In genomic region chr2:122611654-122611973, GRCm38 (mm10) we compare ENCODE assay signal across 8 mouse cellular contexts. TPM values are rescaled to one million over a fixed set of nuclear protein-coding genes. Genes with fewer than 3 reads are reported as not detected.
DNase-seq lines count a peak whose midpoint lies in the region; ATAC-seq and TF ChIP-seq lines count a peak whose summit lies in the region.

No protein-coding gene starts in this region.

- in situ Hi-C loops in CH12.LX (cut with MboI; ENCODE audit: low pct_ligation_motif_present, low pct_unique_long_range_greater_than_20kb, low sequenced_read_pairs): loop anchor here (25.0 kb wide), 1 partner anchor 224 kb away; no protein-coding TSS in a partner anchor

- H3K4me3 ChIP-seq in cerebellum, adult 2 months (replicated peaks; ENCODE audit: insufficient read depth, low read depth, low read length): peak overlapping the region; percentile 73
- H3K4me3 ChIP-seq in CH12.LX (replicated peaks in 1 of 3; ENCODE audit: low read depth in 2 of 3, low read length in 2 of 3, poor library complexity in 1 of 3): peak overlapping the region; percentile 26 to 76 (median 42)
- no peak overlapping the region; the same call in 1 of the 2 replicates for H3K4me3 ChIP-seq in hindbrain, embryonic 11.5 days (ENCODE audit: low read depth, low read length)

- peak overlapping the region; percentile 67 for H3K4me2 ChIP-seq in CH12.LX (ENCODE audit: insufficient read depth, low read depth, poor library complexity, severe bottlenecking)
- H3K4me2 ChIP-seq in hindbrain, embryonic 11.5 days (replicated peaks; ENCODE audit: low read depth, low read length): peak overlapping the region; percentile 87

- H3K4me1 ChIP-seq in cerebellum, adult 2 months (ENCODE audit: control insufficient read depth, insufficient read depth, low read length): no peaks in the 10 kb centered on the region
- H3K4me1 ChIP-seq in CH12.LX (ENCODE audit: control insufficient read depth in 1 of 2, insufficient read depth in 2 of 2): peaks cover 0 to 15% of the 10 kb centered on the region in 2 experiments; a peak in 2 of 4 replicates
- H3K4me1 ChIP-seq in hindbrain, embryonic 11.5 days (replicated peaks; ENCODE audit: control insufficient read depth, insufficient read depth, low read length): no peaks in the 10 kb centered on the region

- no peaks in the 10 kb centered on the region for H3K27me3 ChIP-seq in cerebellum, adult 2 months (ENCODE audit: control insufficient read depth, insufficient read depth, low read length)
- H3K27me3 ChIP-seq in CH12.LX (replicated peaks): peaks cover 7% of the 10 kb centered on the region
- no peaks in the 10 kb centered on the region for H3K27me3 ChIP-seq in hindbrain, embryonic 11.5 days (ENCODE audit: control insufficient read depth, insufficient read depth, low read length)

- no peak for TF ChIP-seq EP300 in CH12.LX (IDR thresholded peaks at IDR 0.05; ENCODE audit: low read length)

- ATAC-seq in hindbrain, embryonic 11.5 days (ENCODE audit: low FRiP score): no peak
- ATAC-seq in megakaryocyte, adult 5-6 weeks (ENCODE audit: poor library complexity, severe bottlenecking): peak; percentile 34

- H3K36me3 ChIP-seq in CH12.LX (replicated peaks in 1 of 2; ENCODE audit: control insufficient read depth in 1 of 2, insufficient read depth in 1 of 2, low read length in 1 of 2): peaks cover 0 to 3% of the 10 kb centered on the region in 2 experiments
- no peaks in the 10 kb centered on the region for H3K36me3 ChIP-seq in hindbrain, embryonic 11.5 days (ENCODE audit: control insufficient read depth, insufficient read depth, low read length)

- dilution Hi-C loops in CH12.LX (cut with MboI; ENCODE audit: extremely low pct_ligation_motif_present, extremely low pct_unique_long_range_greater_than_20kb, low sequenced_read_pairs): no loop called here

- WGBS in cerebellum, adult 2 months: 69% methylated on average over 4 of the region's 4 CpGs
- WGBS in hindbrain, embryonic 11.5 days: 83% methylated on average over 4 of the region's 4 CpGs

- TF ChIP-seq CTCF in cerebellum, adult 2 months (IDR thresholded peaks at IDR 0.05; ENCODE audit: borderline replicate concordance, insufficient read depth, low read depth, low read length): no peak
- TF ChIP-seq CTCF in CH12.LX (conservative IDR thresholded peaks at IDR 0.05 in 1 of 2, IDR thresholded peaks at IDR 0.05 in 1 of 2; ENCODE audit: low read depth in 2 of 2, low read length in 2 of 2): no peak

- peak overlapping the region; percentile 85 for H3K9ac ChIP-seq in CH12.LX (ENCODE audit: insufficient read depth, low read depth)
- no peak overlapping the region for H3K9ac ChIP-seq in hindbrain, embryonic 11.5 days (ENCODE audit: low read depth, low read length)

- no peak for TF ChIP-seq POLR2A in cerebellum, adult 2 months (IDR thresholded peaks at IDR 0.05; ENCODE audit: borderline replicate concordance, insufficient read depth, low read length)
- no peak for TF ChIP-seq POLR2A in CH12.LX (IDR thresholded peaks at IDR 0.05; ENCODE audit: low read depth, low read length)

- no peak for DNase-seq in cerebellum, adult 2 months
- DNase-seq in cerebellum, adult 18-20 months: no peak
- DNase-seq in CH12.LX (ENCODE audit: extremely low read depth): peak; percentile 27
- no peak for DNase-seq in hindbrain, embryonic 11.5 days (ENCODE audit: low spot score)
- DNase-seq in frontal cortex, postnatal 36 days (ENCODE audit: low spot score in 2 of 2): no peak
- DNase-seq in adrenal gland, postnatal 14 days: no peak
- no peak for DNase-seq in ovary, adult 18-20 months (ENCODE audit: low spot score)

- no peak for TF ChIP-seq RAD21 in CH12.LX (IDR thresholded peaks at IDR 0.05; ENCODE audit: low read depth, low read length)

- H3K27ac ChIP-seq in cerebellum, adult 2 months (ENCODE audit: insufficient read depth, low read length): no peak overlapping the region
- no peak overlapping the region for H3K27ac ChIP-seq in CH12.LX (ENCODE audit: insufficient read depth, low read depth)
- no peak overlapping the region for H3K27ac ChIP-seq in hindbrain, embryonic 11.5 days (ENCODE audit: low read depth, low read length)

- H3K79me2 ChIP-seq in CH12.LX (replicated peaks; ENCODE audit: control insufficient read depth, extremely low read depth, insufficient read depth, poor library complexity, severe bottlenecking): no peaks in the 10 kb centered on the region

- H3K9me3 ChIP-seq in CH12.LX (replicated peaks; ENCODE audit: low read length): no peaks in the 10 kb centered on the region
- H3K9me3 ChIP-seq in hindbrain, embryonic 11.5 days (ENCODE audit: control insufficient read depth, low read length): no peaks in the 10 kb centered on the region

TF ChIP-seq in CH12.LX, 34 proteins besides CTCF, POLR2A, EP300 and RAD21:
- no peak; the same call in 1 of the 2 replicates for TF ChIP-seq ELF1 (IDR thresholded peaks at IDR 0.05; ENCODE audit: low read depth, low read length)
- TF ChIP-seq CHD2 (IDR thresholded peaks at IDR 0.05; ENCODE audit: low read length): peak; percentile 48; the same call in 1 of the 2 replicates
- no peak for TF ChIP-seq MEF2A (IDR thresholded peaks at IDR 0.05; ENCODE audit: borderline replicate concordance, low read depth, low read length)
- TF ChIP-seq IRF4 (IDR thresholded peaks at IDR 0.05; ENCODE audit: low read depth, low read length): peak; percentile 85
- 0 out of 2 replicates have a peak, but pooled peaks have one; percentile 4 for TF ChIP-seq MXI1 (IDR thresholded peaks at IDR 0.05; ENCODE audit: low read depth, low read length)
- TF ChIP-seq RCOR1 (conservative IDR thresholded peaks at IDR 0.05; ENCODE audit: low read depth, low read length): 0 out of 2 replicates have a peak, but pooled peaks have one; percentile 13
- TF ChIP-seq BHLHE40 (IDR thresholded peaks at IDR 0.05; ENCODE audit: low read depth, low read length): no peak
- no peak for TF ChIP-seq ETS1 (conservative IDR thresholded peaks at IDR 0.05; ENCODE audit: low read depth, low read length)
- no peak for TF ChIP-seq GABPA (IDR thresholded peaks at IDR 0.05; ENCODE audit: insufficient replicate concordance, low read depth, low read length)
- no peak for TF ChIP-seq MAZ (IDR thresholded peaks at IDR 0.05; ENCODE audit: low read depth, low read length)
- no peak for TF ChIP-seq SMC3 (IDR thresholded peaks at IDR 0.05; ENCODE audit: low read depth, low read length)
- no peak for TF ChIP-seq KAT2A (IDR thresholded peaks at IDR 0.05; ENCODE audit: insufficient replicate concordance, low read length)
- peak; percentile 61; the same call in 1 of the 2 replicates for TF ChIP-seq JUND (conservative IDR thresholded peaks at IDR 0.05; ENCODE audit: low read depth, low read length)
- TF ChIP-seq SIN3A (IDR thresholded peaks at IDR 0.05; ENCODE audit: low read length): peak; percentile 19; the same call in 1 of the 2 replicates
- TF ChIP-seq HCFC1 (IDR thresholded peaks at IDR 0.05; ENCODE audit: low read depth, low read length): no peak
- TF ChIP-seq ZMIZ1 (IDR thresholded peaks at IDR 0.05; ENCODE audit: low read depth, low read length): no peak
TF ChIP-seq in CH12.LX: peak in this region for 6.

RNA-seq across cellular contexts. Expression of gene Gatm, which starts 0.5 kb away (rescaled TPM):
- 164 and 201 TPM in 2 replicates for polyA plus RNA-seq in cerebellum, adult 2 months (2012; rRNA removed)
- total RNA-seq in CH12.LX (2012; rRNA removed): 35.9 and 46.0 TPM in 2 replicates
- 23.3 and 25.0 TPM in 2 replicates for total RNA-seq in CH12.LX (2014; rRNA removed)
- polyA plus RNA-seq in CH12.LX (2012; ENCODE audit: insufficient read length, low read depth): 8.8 and 13.0 TPM in 2 replicates
- 16.0 and 17.7 TPM in 2 replicates for polyA plus RNA-seq in hindbrain, embryonic 11.5 days (2014; fragmentation: Nextera tagmentation; extraction: Ambion mirVana)
- 19.8 and 29.9 TPM in 2 replicates for total RNA-seq in megakaryocyte, adult 5-6 weeks (2015)
- 13.7 and 20.8 TPM in 2 replicates for total RNA-seq in megakaryocyte, adult 5-6 weeks (2017)
- total RNA-seq in adrenal gland, postnatal 14 days (2021): 5.2 and 5.6 TPM in 2 replicates

RNA-seq across cellular contexts. Expression of gene AA467197, which starts 25.2 kb away (rescaled TPM):
- polyA plus RNA-seq in cerebellum, adult 2 months (2012; rRNA removed): 0.67 and 0.81 TPM in 2 replicates
- total RNA-seq in CH12.LX (2012; rRNA removed) (13.7 and 30.4 TPM in 2 replicates), CH12.LX (2014; rRNA removed) (6.4 and 6.6 TPM in 2 replicates)
- polyA plus RNA-seq in CH12.LX (2012; ENCODE audit: insufficient read length, low read depth): 3.1 and 3.7 TPM in 2 replicates
- polyA plus RNA-seq in hindbrain, embryonic 11.5 days (2014; fragmentation: Nextera tagmentation; extraction: Ambion mirVana): 0.59 TPM in 1 of 2 replicates, not detected in the other
- 50.1 and 66.9 TPM in 2 replicates for total RNA-seq in megakaryocyte, adult 5-6 weeks (2015)
- total RNA-seq in megakaryocyte, adult 5-6 weeks (2017): 103 and 129 TPM in 2 replicates
- 0.48 and 0.83 TPM in 2 replicates for total RNA-seq in adrenal gland, postnatal 14 days (2021)
